Mouse (Mus musculus): ENCODE data around the gene Myo1d.

Myo1d gene

DNA sequence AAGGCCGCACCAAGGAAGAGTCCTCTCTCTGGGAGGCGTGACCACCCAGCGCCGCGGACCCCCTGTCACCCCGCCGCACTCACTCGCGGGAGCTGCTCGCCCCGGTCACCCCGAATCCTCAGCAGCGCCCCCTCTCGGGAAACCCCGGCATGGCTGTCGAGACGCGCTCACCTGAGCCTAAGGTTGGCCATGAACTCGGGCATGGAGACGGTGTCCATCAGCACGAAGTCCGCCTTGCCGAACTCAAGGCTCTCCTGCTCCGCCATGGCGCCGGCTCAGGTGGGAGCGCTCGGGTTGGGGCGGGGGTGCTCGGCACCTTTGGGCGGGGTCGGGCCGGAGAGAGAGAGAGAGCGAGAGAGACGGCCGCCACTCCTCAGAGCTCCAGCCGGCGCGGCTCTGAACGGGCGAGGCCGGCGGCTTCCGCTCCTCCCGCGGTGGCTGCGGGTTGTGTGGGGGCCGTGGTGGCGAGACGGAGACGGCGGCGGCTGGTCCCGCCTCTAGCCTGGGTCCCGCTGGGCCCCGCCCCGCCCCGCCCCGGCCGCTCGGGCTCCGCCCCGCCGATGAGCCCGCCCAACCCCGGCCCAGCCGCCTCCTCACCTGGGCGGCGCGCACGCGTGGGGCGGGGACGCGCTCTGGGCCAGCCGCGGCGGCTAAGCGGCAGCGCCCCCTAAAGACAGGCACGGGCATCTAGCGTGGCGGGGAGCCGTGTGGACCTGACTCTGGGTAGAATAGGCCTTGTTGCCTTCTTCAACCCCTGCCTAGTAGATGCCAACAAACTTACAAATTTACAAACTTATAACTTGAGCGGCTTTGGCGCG lies at the start of gene Myo1d:
Gene Myo1d, minus strand, starts transcription at position 499 of the 818 bp plus-strand sequence.
- DNase-seq (ENCODE audit: low spot score), result peak; percentile 89

GRCm38 (mm10) chr11:80821794-80822193 lies 42.0 kb upstream of the Myo1d start:
- DNase-seq (ENCODE audit: low spot score), result no peak

- DNase-seq (ENCODE audit: low spot score), result no peak
Observed at GRCm38 (mm10) chr11:80821296-80821695, 41.5 kb upstream of the Myo1d start.

DNA sequence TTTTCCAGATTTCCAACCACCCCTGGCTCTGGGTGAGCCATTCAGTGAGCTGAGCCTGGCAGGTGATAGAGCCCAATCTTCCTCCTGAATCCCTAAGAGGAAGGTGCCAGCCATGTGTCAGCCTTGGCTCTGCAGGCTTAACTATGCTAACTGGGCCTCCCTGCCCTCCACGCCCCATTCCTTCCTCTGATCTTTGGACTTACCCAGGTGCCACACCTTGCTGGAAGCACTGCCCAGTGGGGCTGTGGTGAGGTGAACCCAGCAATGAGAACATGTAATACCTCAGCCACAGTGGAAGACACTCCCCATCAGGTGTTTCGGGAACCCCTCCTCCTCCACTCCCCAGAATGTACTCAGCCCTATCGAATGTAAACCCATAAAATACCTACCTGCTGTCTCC lies 40.3 kb upstream of the Myo1d start:
- DNase-seq (ENCODE audit: low spot score), result peak; percentile 52

- DNase-seq (ENCODE audit: low spot score), result peak; percentile 83
Observed at GRCm38 (mm10) chr11:80818060-80818697, 38.4 kb upstream of the Myo1d start.

GRCm38 (mm10) chr11:80815354-80815753 lies 35.5 kb upstream of the Myo1d start:
- DNase-seq (ENCODE audit: low spot score), result no peak

GRCm38 (mm10) chr11:80811156-80811555 lies 31.3 kb upstream of the Myo1d start:
- no peak for DNase-seq (ENCODE audit: low spot score)

DNA sequence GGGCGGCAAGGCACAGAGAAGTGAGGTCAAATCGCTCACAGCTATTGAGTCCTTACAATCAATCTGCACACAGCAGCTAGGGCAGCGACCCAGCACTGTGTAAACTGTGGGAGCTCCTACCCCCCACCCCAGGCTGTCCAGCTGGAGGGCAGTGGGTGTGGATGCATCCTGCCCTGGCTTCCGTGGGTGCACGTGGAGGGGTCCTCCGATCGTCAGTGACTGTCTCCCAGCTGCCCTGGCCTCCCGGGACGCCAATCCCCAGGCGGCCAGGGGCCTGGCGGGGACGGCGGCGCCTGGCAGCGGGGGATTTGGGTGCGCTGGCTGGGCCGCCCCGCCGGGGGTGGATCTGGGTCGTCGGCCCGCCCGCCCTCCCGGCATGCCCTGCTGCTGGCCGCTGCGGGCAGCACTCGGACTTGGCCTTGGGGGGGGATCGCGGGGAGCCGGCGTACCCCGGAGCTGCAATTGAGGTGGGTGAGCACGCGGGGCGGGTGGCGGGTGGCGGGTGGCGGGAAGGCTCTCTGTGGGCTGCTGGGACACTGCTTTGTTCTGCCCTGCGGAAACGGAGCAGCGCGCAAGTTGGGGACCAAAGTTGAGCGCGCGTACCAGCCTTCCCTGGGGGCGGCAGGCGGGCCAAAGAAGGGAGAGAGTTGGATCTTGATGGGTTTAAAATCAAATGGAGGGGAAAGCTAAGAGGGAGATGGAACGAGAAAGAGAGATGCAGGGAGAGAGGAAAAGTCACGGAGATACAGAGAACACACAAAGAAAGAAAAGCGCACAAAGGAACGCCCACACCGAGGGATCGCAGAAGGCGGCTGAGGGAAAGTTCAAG lies 30.4 kb upstream of the Myo1d start, which contains the start of gene Tmem98:
Gene Tmem98, plus strand, starts transcription at position 183 of the 829 bp plus-strand sequence.
- DNase-seq (ENCODE audit: low spot score), result peak; percentile 40

- DNase-seq (ENCODE audit: low spot score), result no peak
Observed at GRCm38 (mm10) chr11:80809666-80809992, 29.8 kb upstream of the Myo1d start.

GRCm38 (mm10) chr11:80808551-80809070 lies 28.8 kb upstream of the Myo1d start:
- peak; percentile 26 for DNase-seq (ENCODE audit: low spot score)

GRCm38 (mm10) chr11:80802706-80803105 lies 22.9 kb upstream of the Myo1d start:
- peak; percentile 70 for DNase-seq (ENCODE audit: low spot score)

- peak; percentile 53 for DNase-seq (ENCODE audit: low spot score)
Observed at GRCm38 (mm10) chr11:80799979-80800378, 20.2 kb upstream of the Myo1d start.

DNA sequence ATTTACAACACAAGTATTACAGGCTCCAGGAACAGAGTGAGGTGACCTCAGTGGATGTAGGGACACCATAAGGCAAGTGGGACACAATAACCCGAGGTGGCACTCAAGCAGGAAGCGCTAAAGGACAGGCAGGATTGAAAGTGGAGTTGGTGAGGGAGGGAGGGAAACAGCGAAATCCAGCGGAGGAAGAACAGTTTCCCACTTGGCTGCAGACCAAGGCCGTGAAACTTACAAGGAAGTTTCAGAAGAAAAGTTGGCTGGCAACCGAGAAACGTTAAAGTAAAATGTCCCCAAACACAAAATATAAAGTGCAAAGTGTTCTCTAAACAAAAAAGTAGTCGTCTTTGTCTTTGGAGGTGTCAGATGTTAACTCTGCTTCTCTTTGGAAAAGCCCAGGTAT lies 15.6 kb upstream of the Myo1d start:
- peak; percentile 47 for DNase-seq (ENCODE audit: low spot score)

- no peak for DNase-seq (ENCODE audit: low spot score)
Observed at GRCm38 (mm10) chr11:80794290-80794689, 14.5 kb upstream of the Myo1d start.

DNA sequence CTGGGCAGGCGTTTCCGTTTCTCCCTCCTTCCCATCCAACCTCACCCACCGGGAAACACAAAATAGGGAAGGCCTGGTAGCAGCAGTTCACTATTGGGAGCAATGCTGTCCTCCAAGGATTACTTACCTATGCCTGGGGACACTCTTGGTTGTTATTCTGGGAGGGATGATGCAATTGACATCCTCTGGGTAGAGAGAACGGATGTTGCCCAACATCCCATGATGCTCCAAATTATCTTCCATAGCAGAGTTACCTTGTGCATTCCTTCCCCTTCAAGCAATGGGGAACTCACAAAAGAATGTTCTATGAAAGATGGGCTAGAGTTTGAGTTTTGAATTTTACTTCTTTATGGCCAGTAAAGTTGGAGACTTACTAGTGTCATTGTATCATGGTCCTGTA lies 13.6 kb upstream of the Myo1d start:
- DNase-seq (ENCODE audit: low spot score), result no peak

- DNase-seq (ENCODE audit: low spot score), result no peak
Observed at GRCm38 (mm10) chr11:80791677-80792432, 12.0 kb upstream of the Myo1d start.

- no peak for DNase-seq (ENCODE audit: low spot score)
Observed at GRCm38 (mm10) chr11:80790413-80790812, 10.6 kb upstream of the Myo1d start.

GRCm38 (mm10) chr11:80789647-80790240 lies 9.9 kb upstream of the Myo1d start:
- DNase-seq (ENCODE audit: low spot score), result no peak

DNA sequence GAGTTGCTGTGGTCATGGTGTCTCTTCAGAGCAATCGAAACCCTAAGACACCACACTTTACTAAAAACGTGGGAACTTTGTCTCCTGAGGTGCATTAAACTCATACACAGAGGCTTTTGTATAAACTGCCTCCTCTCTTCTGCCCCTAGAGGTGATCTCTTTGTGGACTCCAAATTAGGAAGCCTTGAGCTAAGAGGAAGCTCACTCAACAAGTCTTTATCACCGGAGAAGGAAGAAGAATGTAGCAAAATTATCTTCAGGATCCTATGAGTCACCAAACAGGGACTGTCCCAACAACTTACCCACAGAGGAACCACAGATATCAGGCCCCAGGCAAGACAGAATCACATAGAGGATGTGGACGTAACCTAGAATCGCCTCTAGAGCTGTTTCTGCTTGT lies 5.8 kb upstream of the Myo1d start:
- DNase-seq (ENCODE audit: low spot score), result no peak

DNA sequence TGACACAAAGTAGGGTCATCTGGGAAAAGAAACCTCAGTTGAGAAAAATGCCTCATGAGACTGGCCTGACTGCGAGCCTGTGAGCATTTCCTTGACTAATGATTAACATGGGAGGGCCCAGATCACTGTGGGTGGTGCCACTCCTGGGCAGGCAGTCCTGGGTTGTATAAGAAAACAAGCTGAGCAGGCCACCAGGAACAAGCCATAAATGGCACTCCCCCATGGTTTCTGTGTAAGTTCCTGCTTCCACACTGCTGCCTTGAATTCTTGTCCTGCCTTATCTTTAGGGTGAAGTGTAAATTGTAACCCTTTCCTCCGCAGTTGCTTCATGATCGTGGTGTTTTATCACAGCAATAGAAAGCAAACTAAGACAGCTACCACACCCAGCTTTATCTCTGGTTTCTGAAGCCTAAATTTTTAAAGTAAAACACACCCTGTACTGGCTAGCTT lies 4.5 kb upstream of the Myo1d start:
- peak; percentile 80 for DNase-seq (ENCODE audit: low spot score)

- no peak for DNase-seq (ENCODE audit: low spot score)
Observed at GRCm38 (mm10) chr11:80783460-80783859, 3.6 kb upstream of the Myo1d start.

Measured in urinary bladder, postnatal 14 days (tissue).